Mouse (Mus musculus): Measurements from ENCODE around the gene Nipal4.

Nipal4 gene

GRCm38 (mm10) chr11:46157462-46157861 lies 8.8 kb downstream of the Nipal4 start:
- no peak for DNase-seq

- DNase-seq, result no peak
Observed at GRCm38 (mm10) chr11:46156945-46157344, 9.4 kb downstream of the Nipal4 start.

GRCm38 (mm10) chr11:46146619-46147018 lies 19.7 kb downstream of the Nipal4 start:
- no peak for DNase-seq

- no peak for DNase-seq
Observed at GRCm38 (mm10) chr11:46145163-46145875, 21.0 kb downstream of the Nipal4 start.

- no peak for DNase-seq
Observed at GRCm38 (mm10) chr11:46143342-46143741, 23.0 kb downstream of the Nipal4 start.

- DNase-seq, result no peak
Observed at GRCm38 (mm10) chr11:46134899-46135298, 31.4 kb downstream of the Nipal4 start.

- DNase-seq, result no peak
Observed at GRCm38 (mm10) chr11:46131022-46131986, 35.0 kb downstream of the Nipal4 start.

GRCm38 (mm10) chr11:46128548-46128945 lies 37.8 kb downstream of the Nipal4 start:
- DNase-seq, result peak; percentile 23

- DNase-seq, result no peak
Observed at GRCm38 (mm10) chr11:46127621-46128547, 38.4 kb downstream of the Nipal4 start.

- DNase-seq, result no peak
Observed at GRCm38 (mm10) chr11:46126827-46127410, 39.4 kb downstream of the Nipal4 start.

GRCm38 (mm10) chr11:46126317-46126716 lies 40.0 kb downstream of the Nipal4 start:
- DNase-seq, result no peak

GRCm38 (mm10) chr11:46125835-46126229 lies 40.5 kb downstream of the Nipal4 start:
- DNase-seq, result no peak

GRCm38 (mm10) chr11:46125093-46125834 lies 41.0 kb downstream of the Nipal4 start:
- no peak for DNase-seq

- DNase-seq, result no peak
Observed at GRCm38 (mm10) chr11:46123328-46123866, 42.9 kb downstream of the Nipal4 start.

- no peak for DNase-seq
Observed at GRCm38 (mm10) chr11:46122875-46123274, 43.4 kb downstream of the Nipal4 start.

- DNase-seq, result no peak
Observed at GRCm38 (mm10) chr11:46121666-46122065, 44.6 kb downstream of the Nipal4 start.

GRCm38 (mm10) chr11:46120084-46120483 lies 46.2 kb downstream of the Nipal4 start:
- no peak for DNase-seq

- no peak for DNase-seq
Observed at GRCm38 (mm10) chr11:46119624-46120023, 46.7 kb downstream of the Nipal4 start.

GRCm38 (mm10) chr11:46116510-46116909 lies 49.8 kb downstream of the Nipal4 start:
- no peak for DNase-seq

- DNase-seq, result no peak
Observed at GRCm38 (mm10) chr11:46115411-46116173, 50.7 kb downstream of the Nipal4 start.

- DNase-seq, result no peak
Observed at GRCm38 (mm10) chr11:46115011-46115410, 51.3 kb downstream of the Nipal4 start.
